12 mouse cellular contexts compared by ENCODE assay signal in genomic region chr9:121797722-121798121, GRCm38 (mm10). TPM values are rescaled to one million over a fixed set of nuclear protein-coding genes. Genes with fewer than 3 reads are reported as not detected.
DNase-seq lines count a peak whose midpoint lies in the region; ATAC-seq lines count a peak whose summit lies in the region.
"Had no signal": no experiment of that assay in that cellular context is flagged by ENCODE, and none has a peak within 500 bp of the region (broad histone marks: within the 10 kb centered on the region; RNA-seq: fewer than 3 reads in every experiment).

No protein-coding gene starts in this region.

- H3K9me3 ChIP-seq in neural tube, embryonic 15.5 days (replicated peaks) = no peaks in the 10 kb centered on the region
- H3K9me3 ChIP-seq: midbrain, embryonic 12.5 days had no signal

- no peak overlapping the region for H3K4me3 ChIP-seq in neural tube, embryonic 15.5 days (replicated peaks)
- H3K4me3 ChIP-seq: midbrain, embryonic 12.5 days had no signal

- H3K36me3 ChIP-seq in neural tube, embryonic 15.5 days = no peaks in the 10 kb centered on the region
- H3K36me3 ChIP-seq: midbrain, embryonic 12.5 days had no signal

- no peak overlapping the region for H3K4me2 ChIP-seq in neural tube, embryonic 15.5 days
- H3K4me2 ChIP-seq: midbrain, embryonic 12.5 days had no signal

- H3K27ac ChIP-seq in neural tube, embryonic 15.5 days (replicated peaks) = no peak overlapping the region
- H3K27ac ChIP-seq: midbrain, embryonic 12.5 days had no signal

- ATAC-seq in neural tube, embryonic 15.5 days (ENCODE audit: low FRiP score) = no peak
- ATAC-seq: CD4-positive, CD25-positive, alpha-beta regulatory T cell, adult 4 months had no signal

- peak; percentile 23 for DNase-seq in thymus, postnatal 4 days
- no peak for DNase-seq in thymus, postnatal 14 days
- peak; percentile 56 for DNase-seq in kidney, adult 9 months
- DNase-seq in lung, adult 18-20 months = peak; percentile 66 to 81
- peak; percentile 76 for DNase-seq in yolk sac, embryonic 10.5 days (ENCODE audit: low spot score)
- DNase-seq in gastrocnemius, adult 18-20 months (ENCODE audit: low spot score) = no peak
- DNase-seq in cerebellum, postnatal 36 days = no peak
- DNase-seq: heart, postnatal 4 days had no signal

- no peaks in the 10 kb centered on the region; the same call in 1 of the 2 replicates for H3K27me3 ChIP-seq in neural tube, embryonic 15.5 days (replicated peaks)

- 18% methylated on average over 12 of the region's 12 CpGs for WGBS in neural tube, embryonic 15.5 days

- H3K9ac ChIP-seq in neural tube, embryonic 15.5 days (replicated peaks) = no peak overlapping the region
- H3K9ac ChIP-seq: midbrain, embryonic 12.5 days had no signal

- peaks cover 24% of the 10 kb centered on the region for H3K4me1 ChIP-seq in neural tube, embryonic 15.5 days

RNA-seq across cellular contexts. Expression of gene Hhatl, which starts 5.4 kb away (rescaled TPM):
- 100 to 1,000 TPM; 125 to 145 TPM for total RNA-seq in gastrocnemius, adult 18-20 months (2021)
- 0.38 and 0.64 TPM in 2 replicates for polyA plus RNA-seq in neural tube, embryonic 15.5 days (2015; fragmentation: Nextera tagmentation; extraction: Ambion mirVana)
- total RNA-seq: granulocyte monocyte progenitor cell, adult 5-6 weeks had no signal
- polyA plus RNA-seq: CD4-positive, CD25-positive, alpha-beta regulatory T cell, adult 4 months; midbrain, embryonic 12.5 days had no signal

RNA-seq across cellular contexts. Expression of gene Klhl40, which starts 20.3 kb away (rescaled TPM):
- 100 to 1,000 TPM; 121 to 228 TPM for total RNA-seq in gastrocnemius, adult 18-20 months (2021)
- polyA plus RNA-seq in neural tube, embryonic 15.5 days (2015; fragmentation: Nextera tagmentation; extraction: Ambion mirVana) = 2.7 and 3.6 TPM in 2 replicates
- polyA plus RNA-seq: CD4-positive, CD25-positive, alpha-beta regulatory T cell, adult 4 months had no signal

RNA-seq across cellular contexts. Expression of gene Zfp651, which starts 38.6 kb away (rescaled TPM):
- total RNA-seq in gastrocnemius, adult 18-20 months (2021) = 100 to 1,000 TPM; 123 to 131 TPM
- 27.9 and 36.3 TPM in 2 replicates for polyA plus RNA-seq in neural tube, embryonic 15.5 days (2015; fragmentation: Nextera tagmentation; extraction: Ambion mirVana)
- total RNA-seq: granulocyte monocyte progenitor cell, adult 5-6 weeks had no signal

RNA-seq across cellular contexts. Expression of gene Ccdc13, which starts 41.5 kb away (rescaled TPM):
- total RNA-seq in gastrocnemius, adult 18-20 months (2021) = under 1 TPM in 1 of 2 experiments, not detected in 1; 0.17 TPM
- 2.1 and 4.0 TPM in 2 replicates for polyA plus RNA-seq in neural tube, embryonic 15.5 days (2015; fragmentation: Nextera tagmentation; extraction: Ambion mirVana)
- total RNA-seq: granulocyte monocyte progenitor cell, adult 5-6 weeks; heart, postnatal 4 days had no signal
- polyA plus RNA-seq: CD4-positive, CD25-positive, alpha-beta regulatory T cell, adult 4 months had no signal

Comparison
In these comparisons a context has a peak if more than half of its experiments do, and no peak if none do; other contexts are left out.
1. DNase-seq: peak in thymus, postnatal 4 days (single experiment), kidney, adult 9 months (single experiment), lung, adult 18-20 months (2 of 2) and yolk sac, embryonic 10.5 days (single experiment); none in thymus, postnatal 14 days (single experiment), gastrocnemius, adult 18-20 months (single experiment) and cerebellum, postnatal 36 days (0 of 2).